Mouse (Mus musculus) bone marrow, adult 2 months (tissue): ENCODE measurements around the gene Ctf2.

Experiments
- CTCF ChIP-seq: fragments of 200-500 bp; IDR thresholded peaks from 2 replicates; pipeline ENCODE4 v1.5.1; 2011; ENCODE audit warnings: low read length, control low read depth; ENCODE audit not compliant: control insufficient read depth, insufficient read depth
- POLR2A ChIP-seq: fragments of 200-500 bp; IDR thresholded peaks from 2 replicates; pipeline ENCODE4 v1.6.1; 2011; ENCODE audit warnings: low read depth, mild to moderate bottlenecking, control low read depth, low read length, borderline replicate concordance; ENCODE audit not compliant: control insufficient read depth

- no peak for TF ChIP-seq CTCF
- 0 out of 2 replicates have a peak, but pooled peaks have one; percentile 8 for TF ChIP-seq POLR2A
Observed at GRCm38 (mm10) chr7:127707957-127708206, 24.1 kb downstream of the Ctf2 start.
